Mouse (Mus musculus) G1E (cell line): Measurements from ENCODE around the gene Ctnnb1.

Experiments
- CTCF ChIP-seq: IDR thresholded peaks from 2 replicates; pipeline ENCODE4 v1.5.1; 2012; ENCODE audit warnings: low read depth, low read length, inconsistent platforms, mixed read lengths
- GATA1 ChIP-seq: IDR thresholded peaks from 2 replicates; pipeline ENCODE4 v1.6.1; 2012; ENCODE audit warnings: borderline replicate concordance, low read length, inconsistent platforms, mixed read lengths
- POLR2AphosphoS5 ChIP-seq: IDR thresholded peaks from 2 replicates; pipeline ENCODE4 v1.6.1; 2012; ENCODE audit warnings: low read depth, low read length, inconsistent platforms; ENCODE audit not compliant: insufficient replicate concordance
- TAL1 ChIP-seq: conservative IDR thresholded peaks from 2 replicates; pipeline ENCODE4 v1.6.1; 2012; ENCODE audit warnings: low read depth, low read length, inconsistent platforms, mixed read lengths

DNA sequence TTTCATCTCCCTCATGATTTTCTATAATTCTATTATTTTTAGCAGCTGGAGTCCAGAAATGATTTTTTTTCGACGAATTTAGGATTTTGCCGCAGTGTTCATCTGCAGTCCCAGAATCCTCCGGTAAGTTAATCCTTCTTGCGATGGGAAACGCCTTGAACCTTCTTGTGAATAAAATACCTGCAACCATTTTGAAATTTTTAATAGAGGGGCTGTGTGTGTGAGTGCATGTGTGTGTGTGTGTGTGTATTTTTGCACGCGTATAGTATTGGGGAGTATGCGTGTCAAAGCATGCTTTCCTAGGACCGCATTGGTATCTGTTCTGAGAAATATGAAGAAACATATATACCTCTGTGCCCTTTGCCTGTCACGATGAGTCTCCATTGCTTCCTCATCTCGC lies 1.0 kb downstream of the Ctnnb1 start:
- no peak for TF ChIP-seq TAL1
- TF ChIP-seq CTCF: no peak
- no peak for TF ChIP-seq GATA1
- no peak for TF ChIP-seq POLR2AphosphoS5
